Mouse (Mus musculus) ZHBTc4 (cell line): ENCODE results near the gene Atp5d.
"Not testable (repeated sequence)": the region's sequence is repeated elsewhere in the genome, so short reads cannot be mapped to it uniquely, and the experiment has no call there.

ENCODE experiments used
- DNase-seq: peaks from one replicate; pipeline ENCODE4 v3.0.0-alpha.2; 2011; ENCODE audit warnings: low read depth, low spot score

Atp5d gene

DNA sequence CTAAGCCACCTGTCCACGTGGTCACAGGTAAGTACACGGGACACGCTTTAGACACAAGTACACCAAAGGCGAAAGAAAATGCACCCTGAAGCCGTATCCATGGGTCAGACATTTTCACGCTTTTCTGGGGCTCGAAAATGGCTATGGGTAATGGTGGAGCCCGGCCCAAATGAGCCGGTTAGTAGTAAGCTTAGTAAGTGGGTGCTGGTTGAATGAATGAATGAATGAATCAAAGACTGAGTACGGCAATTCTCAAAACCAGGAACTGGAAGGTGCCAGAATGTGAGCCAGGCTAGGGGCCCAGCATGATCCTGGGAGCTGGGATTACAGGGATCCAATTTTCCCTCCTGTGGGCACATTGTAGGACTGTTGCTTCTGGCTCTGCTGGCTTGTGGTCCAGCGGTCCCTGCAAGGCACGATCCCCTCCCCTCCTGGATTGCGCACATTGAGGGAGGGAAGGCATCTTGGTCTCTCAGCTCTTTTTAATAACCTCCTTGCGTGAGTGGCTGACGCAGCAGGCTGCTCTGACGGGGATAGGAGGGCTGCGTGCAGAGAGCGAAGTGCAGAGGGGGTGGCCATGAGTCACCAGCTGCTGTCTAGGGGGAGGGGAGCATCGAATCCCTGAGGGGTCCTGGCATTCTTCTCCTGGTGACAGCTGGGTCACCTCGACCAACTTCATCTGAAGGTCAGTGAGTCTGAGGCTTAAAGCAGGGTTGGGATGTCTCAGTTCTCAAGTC, 27.1 kb downstream of the Atp5d start, which contains the start of gene Cirbp:
Gene Cirbp (plus strand): TSS at position 594 of the 737 bp plus-strand sequence.
- DNase-seq = no peak

DNA sequence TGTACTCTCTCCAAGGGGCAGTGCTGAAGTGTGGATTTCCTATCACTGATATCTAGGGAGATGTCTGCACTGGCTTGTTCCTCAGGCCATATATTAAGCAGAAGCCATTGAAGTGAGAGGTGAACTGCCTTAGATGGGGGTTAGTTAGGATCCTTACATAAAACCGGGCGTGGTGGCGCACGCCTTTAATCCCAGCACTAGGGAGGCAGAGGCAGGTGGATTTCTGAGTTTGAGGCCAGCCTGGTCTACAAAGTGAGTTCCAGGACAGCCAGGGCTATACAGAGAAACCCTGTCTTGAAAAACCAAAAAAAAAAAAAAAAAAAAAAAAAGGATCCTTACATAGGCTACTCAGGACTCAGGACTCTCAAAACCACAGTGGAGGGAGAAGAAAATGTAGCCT, 27.7 kb downstream of the Atp5d start:
- DNase-seq = not testable (repeated sequence)

DNA sequence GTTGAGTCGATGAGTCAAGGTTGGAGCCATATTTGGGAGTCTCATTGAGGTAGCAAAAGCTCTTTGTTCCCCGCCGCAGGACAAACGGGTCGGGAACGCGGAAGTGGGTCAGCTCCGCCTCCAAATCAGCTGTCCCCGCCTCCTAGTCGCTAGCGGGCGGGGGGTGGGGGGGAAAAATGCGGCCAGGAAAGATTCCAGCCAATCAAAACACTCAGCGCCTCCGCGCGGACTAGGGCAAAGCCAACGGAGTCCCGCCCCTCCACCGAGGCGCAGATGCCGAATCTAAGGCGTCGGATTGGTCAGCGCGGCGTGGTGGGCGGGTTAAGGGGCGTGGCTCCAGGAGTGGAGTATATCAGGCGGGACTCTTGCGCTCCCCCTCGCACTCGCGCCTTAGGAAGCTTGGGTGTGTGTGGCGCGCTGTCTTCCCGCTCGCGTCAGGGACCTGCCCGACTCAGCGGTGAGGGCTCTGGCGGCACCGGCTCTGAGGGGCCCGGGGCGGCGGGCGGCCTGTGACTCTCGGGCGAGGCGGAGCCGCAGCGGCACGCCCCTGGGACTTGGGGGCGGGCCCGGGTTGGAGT, 29.1 kb downstream of the Atp5d start:
- peak; percentile 100 for DNase-seq

DNA sequence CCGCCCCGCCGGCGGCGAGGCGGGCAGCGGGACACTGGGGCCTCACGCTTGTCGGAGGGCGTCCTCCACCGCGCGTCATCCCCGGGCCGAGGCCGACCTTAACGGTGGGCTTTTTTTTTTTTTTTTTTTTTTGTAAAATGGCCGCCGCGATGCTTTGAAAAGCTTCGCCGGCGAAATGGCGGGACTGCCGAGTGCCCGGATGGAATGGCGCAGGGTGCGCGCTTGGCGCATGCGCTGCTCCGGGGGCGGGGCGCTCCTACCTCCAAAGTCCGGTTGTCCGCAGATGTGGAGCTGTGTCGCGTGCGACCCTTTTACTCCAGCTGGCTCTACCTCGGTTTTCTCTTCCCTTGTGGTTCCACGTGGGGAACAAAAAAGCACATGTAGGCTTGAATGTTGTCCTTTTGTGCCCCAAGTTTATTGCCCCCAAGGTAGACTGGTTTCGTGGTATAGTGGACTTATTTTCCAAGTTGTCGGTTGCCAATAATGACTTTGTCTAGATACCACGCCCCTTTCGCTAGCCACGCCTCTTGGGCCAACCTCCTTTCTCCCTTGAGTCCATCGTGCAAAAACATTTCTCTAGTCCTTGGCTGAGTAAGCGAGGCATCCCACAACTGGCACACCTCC, 29.7 kb downstream of the Atp5d start:
- peak; percentile 98 for DNase-seq

DNA sequence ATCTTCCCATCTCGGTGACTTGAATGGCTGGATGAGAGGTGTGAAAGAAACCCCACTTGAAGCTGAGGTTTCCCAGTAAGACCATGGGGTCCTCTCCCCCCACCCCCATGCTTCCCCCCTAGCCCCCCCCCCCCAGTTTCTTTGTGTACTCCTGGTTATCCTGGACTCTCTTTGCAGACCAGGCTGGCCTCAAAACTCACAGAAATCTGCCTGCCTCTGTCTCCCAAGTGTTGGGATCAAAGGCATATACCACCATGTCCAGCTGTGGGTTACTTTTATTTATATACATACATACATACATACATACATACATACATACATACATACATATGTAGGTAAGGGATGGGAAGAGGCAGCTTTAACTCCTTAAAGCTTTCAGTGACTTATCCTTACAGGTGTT, 30.6 kb downstream of the Atp5d start:
- DNase-seq = no peak

DNA sequence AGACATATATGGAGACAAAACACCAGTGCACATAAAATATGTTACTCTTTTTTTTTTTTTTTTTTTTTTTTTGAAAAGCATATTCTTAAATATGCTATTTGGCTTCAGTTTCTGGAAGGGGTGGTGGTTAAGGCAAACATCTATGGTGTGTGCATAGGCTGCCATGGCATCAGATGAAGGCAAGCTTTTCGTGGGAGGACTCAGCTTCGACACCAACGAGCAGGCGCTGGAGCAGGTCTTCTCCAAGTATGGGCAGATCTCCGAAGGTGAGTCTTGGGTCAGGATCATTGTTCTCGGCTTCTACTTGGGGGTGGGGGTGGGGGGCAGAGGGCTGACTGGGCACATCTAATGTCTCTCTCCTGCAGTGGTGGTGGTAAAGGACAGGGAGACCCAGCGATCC, 31.2 kb downstream of the Atp5d start:
- DNase-seq = no peak

DNA sequence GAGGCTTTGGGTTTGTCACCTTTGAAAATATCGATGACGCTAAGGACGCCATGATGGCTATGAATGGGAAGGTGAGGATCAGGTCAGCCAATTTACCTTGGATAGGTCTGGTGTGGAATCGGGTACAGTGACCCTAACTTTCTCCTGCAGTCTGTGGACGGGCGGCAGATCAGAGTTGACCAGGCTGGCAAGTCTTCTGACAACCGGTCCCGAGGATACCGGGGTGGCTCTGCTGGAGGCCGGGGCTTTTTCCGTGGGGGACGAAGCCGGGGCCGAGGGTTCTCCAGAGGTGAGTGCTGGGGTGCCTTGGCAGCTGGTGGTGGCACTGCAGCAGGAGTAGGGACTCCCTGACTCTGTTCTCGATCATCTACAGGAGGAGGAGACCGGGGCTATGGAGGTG, 31.6 kb downstream of the Atp5d start:
- no peak for DNase-seq

DNA sequence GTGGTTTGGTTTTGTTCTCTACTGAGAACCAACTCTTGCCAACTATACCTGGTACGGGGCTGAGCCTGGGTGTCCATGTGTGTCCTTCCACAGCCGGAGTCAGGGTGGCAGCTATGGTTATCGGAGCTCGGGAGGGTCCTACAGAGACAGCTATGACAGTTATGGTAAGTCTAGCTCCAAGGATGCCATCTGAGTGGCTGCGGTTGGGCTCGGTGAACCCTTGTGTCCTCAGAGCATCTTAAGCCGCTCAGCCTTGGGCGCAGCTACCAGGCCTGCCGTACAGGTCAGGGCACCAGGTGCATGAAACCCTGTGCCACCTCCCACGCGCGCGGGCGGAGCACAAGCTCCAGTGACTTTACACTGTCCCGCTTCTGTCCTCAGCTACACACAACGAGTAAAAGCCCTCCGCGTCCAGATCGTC, 32.2 kb downstream of the Atp5d start:
- DNase-seq = no peak

DNA sequence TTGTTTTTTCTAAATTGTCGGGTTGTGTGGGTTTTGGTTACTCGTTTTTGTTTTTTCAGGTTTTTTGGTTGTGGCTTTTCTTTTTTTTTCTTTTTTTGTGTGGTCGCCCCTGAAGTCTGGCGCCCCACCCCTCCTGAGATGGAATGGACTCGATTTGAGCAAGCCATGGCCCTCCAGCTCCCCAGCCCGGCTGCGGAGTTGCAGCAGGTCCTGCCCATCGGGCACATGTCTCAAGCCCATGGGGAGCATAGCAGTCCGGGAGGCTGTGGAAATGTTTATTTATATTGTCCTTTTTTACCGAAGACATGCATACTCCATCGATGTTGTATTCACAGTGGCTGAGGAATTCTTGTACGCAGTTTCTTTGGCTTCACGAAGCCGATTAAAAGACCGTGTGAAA, 32.8 kb downstream of the Atp5d start:
- DNase-seq = no peak

DNA sequence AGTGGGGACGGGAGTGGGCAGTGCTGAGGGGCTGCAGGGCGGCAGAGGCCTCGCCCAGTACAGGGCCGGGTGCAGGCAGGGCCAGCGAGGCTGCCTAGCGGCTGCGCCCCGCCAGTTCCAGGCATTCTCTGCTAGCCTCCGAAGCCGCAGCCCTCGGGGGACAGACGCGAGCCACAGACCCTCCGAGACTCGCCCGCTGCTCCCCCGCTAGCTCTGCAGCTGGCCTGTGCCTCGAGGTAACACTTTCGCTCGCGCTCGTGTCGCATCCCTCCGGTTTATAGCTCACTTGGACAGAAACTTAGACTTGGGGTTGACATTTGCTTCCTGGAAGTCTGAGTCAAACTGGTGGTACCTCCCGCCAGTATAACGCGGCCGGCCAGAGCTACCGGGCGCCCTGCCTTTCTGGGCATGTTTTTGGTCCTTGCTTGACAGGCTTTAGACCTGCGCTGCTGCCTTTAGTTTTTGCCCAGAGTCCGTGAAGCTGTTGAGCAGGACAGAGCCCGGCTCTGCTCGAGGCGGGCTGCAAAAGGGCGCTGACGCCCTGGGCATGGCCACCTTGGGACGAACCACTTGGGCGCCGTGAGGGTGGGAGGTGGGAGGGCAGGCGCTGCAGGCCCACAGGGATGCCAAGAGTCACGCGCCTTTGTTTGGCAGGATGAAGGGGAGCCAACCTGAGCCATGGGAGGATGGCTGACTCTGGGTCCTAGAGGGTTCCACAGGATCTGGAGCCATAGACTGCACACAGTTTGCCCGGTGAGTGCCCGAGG, 33.5 kb downstream of the Atp5d start:
- no peak for DNase-seq

DNA sequence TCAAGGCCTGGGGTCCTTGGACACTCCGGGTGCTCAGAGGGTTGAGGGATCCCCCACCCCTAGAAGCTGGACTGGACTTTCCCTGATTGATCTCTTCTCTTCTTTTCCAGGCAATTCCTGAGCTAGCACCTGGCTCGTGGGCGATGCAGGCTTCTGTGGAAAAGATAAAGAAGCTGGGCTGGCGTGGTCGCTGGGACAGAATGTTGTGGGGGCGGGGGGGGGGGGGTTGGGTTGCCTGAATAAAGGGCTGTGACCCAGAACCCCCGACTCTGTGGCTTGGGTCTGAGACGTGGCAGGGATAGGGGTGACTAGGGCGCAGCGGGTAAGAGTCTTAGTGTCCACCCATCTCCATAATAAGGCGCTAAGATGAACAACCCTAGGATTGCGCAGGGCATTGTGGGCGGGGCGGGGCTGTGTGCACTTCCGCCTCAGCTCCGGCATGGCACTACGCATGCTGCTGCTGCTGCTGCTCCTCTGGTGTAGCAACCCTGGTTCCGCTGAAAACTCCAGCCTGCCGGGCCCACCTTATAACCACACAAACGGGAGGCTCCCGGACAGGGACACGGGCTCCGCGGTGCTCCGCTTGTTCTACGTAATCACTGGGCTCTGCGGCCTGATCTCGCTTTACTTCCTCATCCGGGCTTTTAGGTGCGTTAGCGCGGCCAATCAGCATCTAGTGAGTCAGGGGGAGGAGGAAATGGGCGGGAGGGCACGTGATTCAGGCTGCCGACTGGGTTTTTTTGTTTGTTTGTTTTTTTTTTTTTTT, 34.3 kb downstream of the Atp5d start, which contains the start of gene 1600002K03Rik:
Gene 1600002K03Rik (plus strand): TSS at position 418 of the 766 bp plus-strand sequence.
- peak; percentile 96 for DNase-seq

DNA sequence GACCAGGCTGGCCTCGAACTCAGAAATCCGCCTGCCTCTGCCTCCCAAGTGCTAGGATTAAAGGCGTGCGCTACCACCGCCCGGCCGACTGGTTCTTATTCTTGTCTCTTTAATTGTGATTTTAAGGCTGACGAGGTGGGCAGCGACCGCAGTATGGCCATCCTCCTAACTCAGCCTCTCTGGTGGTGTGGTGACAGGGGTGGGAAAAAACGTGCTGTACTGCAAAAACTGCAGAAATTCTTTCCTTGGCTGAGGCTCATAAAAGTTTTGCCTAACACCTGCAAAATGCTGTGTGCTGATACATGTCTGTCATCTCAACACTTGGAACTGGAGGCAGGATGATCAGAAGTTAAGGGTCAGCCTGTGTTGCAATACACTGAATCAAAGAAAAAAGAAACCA, 34.9 kb downstream of the Atp5d start:
- DNase-seq = no peak

DNA sequence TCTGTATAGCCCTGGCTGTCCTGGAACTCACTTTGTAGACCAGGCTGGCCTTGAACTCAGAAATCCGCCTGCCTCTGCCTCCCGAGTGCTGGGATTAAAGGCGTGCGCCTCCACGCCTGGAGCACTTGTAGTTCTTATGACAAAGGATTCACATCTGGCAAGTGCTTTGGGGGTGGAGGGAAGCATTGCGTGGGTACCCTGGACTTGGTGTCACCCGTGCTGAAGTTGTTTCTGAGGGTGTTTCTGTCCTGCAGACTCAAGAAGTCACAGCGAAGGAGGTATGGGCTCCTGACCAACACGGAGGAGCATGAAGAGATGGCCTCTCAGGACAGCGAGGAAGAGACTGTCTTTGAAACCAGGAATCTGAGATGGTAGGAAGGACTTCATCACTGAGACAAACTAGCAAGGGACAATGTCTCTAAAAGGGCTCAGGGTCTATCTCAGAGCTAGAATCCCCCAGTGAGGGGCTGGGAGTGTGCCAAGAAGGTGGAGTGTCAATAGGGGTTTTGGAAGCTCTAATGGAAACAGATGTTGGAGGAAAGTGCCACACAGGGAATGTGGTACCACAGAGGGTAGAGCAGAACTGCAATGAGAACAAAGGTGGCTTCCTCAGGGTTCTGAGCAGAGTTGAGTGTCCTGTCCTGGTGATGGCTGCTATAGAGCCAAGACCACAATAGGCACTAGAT, 35.7 kb downstream of the Atp5d start:
- no peak for DNase-seq

DNA sequence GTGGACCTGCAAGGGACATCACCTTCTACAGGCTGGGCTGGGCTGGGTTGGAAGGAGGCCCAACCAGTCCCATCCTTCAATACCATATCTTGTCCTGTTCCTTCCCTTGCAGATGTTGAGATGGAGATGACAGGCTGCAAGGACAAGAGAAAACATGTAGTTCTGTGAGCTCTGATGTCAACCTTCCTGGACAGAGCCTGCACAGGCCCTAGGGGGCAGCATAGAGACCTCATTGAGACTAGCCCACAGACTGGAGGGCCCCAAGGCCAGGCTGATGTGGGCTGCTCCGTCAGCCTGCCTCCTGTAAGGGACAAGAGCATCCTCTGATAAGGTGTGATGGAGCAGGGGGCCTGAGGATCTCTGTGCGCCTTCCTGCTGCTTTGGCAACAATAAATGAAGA, 36.3 kb downstream of the Atp5d start:
- peak; percentile 78 for DNase-seq

DNA sequence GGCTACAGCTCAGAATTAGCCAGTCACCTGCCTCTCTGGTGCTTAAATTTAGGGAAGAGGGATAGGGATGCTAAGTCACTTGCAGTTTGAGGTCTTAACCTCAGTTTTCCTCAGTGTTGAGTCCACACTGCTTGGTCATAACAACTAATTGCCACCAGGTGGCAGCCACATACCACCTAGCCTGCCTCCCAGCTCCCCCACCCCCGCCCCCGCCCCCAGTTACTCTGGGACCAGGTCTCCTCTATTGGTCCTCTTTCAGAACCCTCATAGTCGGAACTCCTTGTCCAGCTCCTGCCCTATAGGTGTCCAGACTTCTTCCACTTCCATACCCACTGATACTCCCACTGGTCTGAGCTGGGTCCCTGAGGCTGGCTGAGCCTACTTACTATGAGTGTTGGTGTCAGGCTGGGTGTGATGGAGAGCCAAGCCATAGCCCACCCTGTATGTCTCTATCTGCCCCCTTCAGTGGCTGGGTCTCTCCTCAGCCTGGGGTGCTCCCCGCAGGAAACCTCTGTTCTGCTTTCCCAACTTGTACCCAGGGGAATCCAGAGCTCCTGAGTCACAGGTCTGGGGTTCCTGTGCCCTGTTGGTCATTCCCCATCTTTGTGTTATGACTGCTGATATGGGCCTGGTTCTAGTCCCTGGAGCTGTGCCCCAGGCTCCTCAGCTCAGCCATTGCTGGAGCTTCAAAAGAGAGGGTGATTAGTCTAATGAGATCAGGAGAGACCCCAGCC, 37.3 kb downstream of the Atp5d start:
- peak; percentile 75 for DNase-seq

DNA sequence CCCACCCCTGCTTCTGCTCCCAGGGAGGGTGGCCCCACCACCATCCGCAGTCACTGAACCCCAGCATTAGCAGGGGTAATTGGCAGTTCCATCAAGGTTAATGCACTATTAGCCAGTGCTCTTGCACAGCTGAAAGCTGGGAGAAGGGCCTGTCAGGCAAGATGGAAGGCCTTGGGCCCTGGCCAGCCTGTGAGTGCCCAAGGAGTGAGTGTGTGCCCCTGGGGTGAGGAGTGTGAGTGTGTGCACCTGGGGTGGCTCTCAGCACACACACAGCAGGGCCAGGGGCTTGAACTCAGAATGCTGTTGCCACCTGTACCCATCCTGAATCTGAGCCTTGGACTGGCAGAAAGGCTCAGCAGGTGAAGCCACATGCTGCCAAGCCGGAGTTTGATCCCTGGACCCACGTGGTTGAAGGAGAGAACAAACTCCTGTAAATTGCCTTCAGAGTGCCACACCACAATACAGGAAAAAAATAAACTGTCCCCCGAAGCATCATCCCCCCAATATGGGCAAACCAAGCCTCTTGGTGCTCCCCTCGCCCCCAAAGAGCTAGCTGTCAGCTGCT, 37.9 kb downstream of the Atp5d start:
- DNase-seq = no peak

DNA sequence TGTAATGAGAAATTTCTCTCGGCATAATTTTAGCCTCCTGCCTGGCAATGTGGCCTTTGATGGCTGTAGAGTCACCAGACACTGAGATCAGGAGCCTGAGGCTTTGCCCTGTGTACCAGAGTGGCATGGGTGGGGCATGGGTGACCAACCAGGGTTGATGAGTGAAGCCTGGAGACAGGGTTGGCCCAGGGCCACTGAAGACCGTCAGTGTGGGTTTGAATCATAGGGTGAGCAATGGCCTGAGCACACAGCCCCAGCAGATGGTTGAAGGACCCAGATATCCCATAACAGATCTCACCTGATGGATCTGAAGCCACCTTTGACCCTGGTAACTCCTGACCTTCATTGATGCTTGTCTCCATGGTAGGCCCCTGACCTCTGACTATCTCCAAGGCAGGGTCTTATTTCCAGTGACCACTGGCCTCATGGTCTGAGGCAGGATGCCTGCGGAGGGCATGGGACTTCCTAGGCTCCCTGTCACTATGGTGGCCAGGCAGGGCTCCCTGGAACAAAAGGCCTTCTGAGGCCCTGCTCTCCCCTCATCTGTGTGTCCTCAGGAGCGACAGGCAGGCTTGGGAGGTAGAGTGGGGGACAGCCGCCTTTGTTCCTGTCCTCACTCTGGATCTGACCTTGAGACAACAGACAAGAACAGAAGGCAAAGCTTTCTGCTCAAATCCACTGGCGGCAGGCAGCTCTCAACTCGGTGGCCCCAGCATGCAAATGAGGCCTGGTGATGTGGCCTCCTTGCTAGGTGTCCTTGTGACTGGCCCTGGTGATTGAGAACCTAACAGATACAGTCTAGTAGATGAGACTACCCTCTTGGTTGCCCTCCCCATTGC, 39.2 kb downstream of the Atp5d start:
- no peak for DNase-seq

DNA sequence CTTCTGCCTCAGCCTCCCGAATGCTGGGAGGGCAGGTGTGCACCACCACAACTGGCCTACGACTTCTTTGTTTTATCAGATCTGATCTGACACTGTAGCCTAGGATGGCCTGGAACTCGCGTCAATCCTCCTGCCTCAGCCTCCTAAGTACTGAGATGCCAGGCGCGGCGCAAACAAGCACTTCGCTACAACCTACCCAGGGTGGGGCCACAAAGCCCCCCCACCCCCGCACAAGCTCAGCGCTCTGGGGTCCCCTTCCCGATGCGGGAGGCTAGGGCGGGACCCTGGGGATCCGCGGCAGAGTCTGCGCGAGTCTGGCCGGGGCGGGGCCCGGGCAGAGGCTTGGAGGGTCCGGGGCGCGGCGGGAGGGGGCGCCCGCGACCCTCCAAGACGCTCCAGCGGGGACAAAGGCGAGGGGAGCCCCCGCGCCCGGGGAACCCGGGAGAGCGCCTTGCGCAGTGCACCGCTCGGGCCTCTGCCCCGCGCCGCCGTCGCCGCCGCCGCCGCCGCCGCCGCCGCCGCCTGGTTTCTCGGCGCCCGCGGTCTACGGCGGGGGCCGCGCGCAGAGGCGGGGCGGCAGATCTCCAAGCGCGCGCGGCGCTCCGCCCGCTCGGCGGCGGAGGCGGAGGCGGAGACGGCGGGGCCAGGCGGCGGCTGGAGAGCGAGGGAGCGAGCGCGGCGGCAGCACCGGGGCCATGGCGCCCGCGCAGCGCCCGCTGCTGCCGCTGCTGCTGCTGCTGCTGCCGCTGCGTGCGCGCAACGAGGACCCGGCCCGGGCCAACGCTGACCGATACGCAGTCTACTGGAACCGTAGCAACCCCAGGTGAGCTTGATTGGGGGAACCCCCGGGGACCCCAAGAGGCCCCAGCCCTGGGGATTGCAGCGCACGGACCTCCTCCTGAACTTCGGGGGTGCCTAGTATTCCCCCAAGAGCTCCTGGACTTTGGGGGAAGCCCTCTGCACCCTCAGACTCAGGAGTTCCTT, 40.9 kb downstream of the Atp5d start, which contains the start of gene Efna2:
Gene Efna2 (plus strand): TSS at position 415 of the 984 bp plus-strand sequence.
- peak; percentile 53 for DNase-seq
